Mouse (Mus musculus): ENCODE data around the gene Rtl5.

Rtl5 gene

GRCm38 (mm10) chrX:102066134-102066533 is 5.0 kb downstream of the Rtl5 start:
- DNase-seq (ENCODE audit: low read depth): peak; percentile 42

GRCm38 (mm10) chrX:102065213-102065775 is 5.8 kb downstream of the Rtl5 start:
- DNase-seq (ENCODE audit: low read depth): no peak

GRCm38 (mm10) chrX:102064062-102064461 is 7.0 kb downstream of the Rtl5 start:
- DNase-seq (ENCODE audit: low read depth): no peak

- no peak for DNase-seq (ENCODE audit: low read depth)
These were observed 10.2 kb downstream of the Rtl5 start for GRCm38 (mm10) chrX:102060891-102061290.

- no peak for DNase-seq (ENCODE audit: low read depth)
These were observed 10.9 kb downstream of the Rtl5 start for GRCm38 (mm10) chrX:102060243-102060642.

- DNase-seq (ENCODE audit: low read depth): no peak
These were observed 11.7 kb downstream of the Rtl5 start for GRCm38 (mm10) chrX:102059437-102059836.

GRCm38 (mm10) chrX:102054009-102054408 is 17.1 kb downstream of the Rtl5 start:
- no peak for DNase-seq (ENCODE audit: low read depth)

GRCm38 (mm10) chrX:102053371-102053770 is 17.7 kb downstream of the Rtl5 start:
- no peak for DNase-seq (ENCODE audit: low read depth)

GRCm38 (mm10) chrX:102051225-102051624 is 19.9 kb downstream of the Rtl5 start:
- DNase-seq (ENCODE audit: low read depth): no peak

- DNase-seq (ENCODE audit: low read depth): no peak
These were observed 20.6 kb downstream of the Rtl5 start for GRCm38 (mm10) chrX:102050552-102050951.

GRCm38 (mm10) chrX:102042386-102042785 is 28.7 kb downstream of the Rtl5 start:
- DNase-seq (ENCODE audit: low read depth): no peak

GRCm38 (mm10) chrX:102041562-102041961 is 29.5 kb downstream of the Rtl5 start:
- DNase-seq (ENCODE audit: low read depth): no peak

- no peak for DNase-seq (ENCODE audit: low read depth)
These were observed 33.6 kb downstream of the Rtl5 start for GRCm38 (mm10) chrX:102037506-102037905.

GRCm38 (mm10) chrX:102036866-102037361 is 34.2 kb downstream of the Rtl5 start:
- no peak for DNase-seq (ENCODE audit: low read depth)

GRCm38 (mm10) chrX:102035671-102036070 is 35.4 kb downstream of the Rtl5 start:
- DNase-seq (ENCODE audit: low read depth): no peak

GRCm38 (mm10) chrX:102033566-102033965 is 37.5 kb downstream of the Rtl5 start:
- DNase-seq (ENCODE audit: low read depth): no peak

- DNase-seq (ENCODE audit: low read depth): no peak
These were observed 38.7 kb downstream of the Rtl5 start for GRCm38 (mm10) chrX:102032431-102032830.

- peak; percentile 37 for DNase-seq (ENCODE audit: low read depth)
These were observed 39.3 kb downstream of the Rtl5 start for GRCm38 (mm10) chrX:102031851-102032250.

- no peak for DNase-seq (ENCODE audit: low read depth)
These were observed 46.1 kb downstream of the Rtl5 start for GRCm38 (mm10) chrX:102024976-102025375.

GRCm38 (mm10) chrX:102019471-102020240 is 51.4 kb downstream of the Rtl5 start:
- no peak for DNase-seq (ENCODE audit: low read depth)

GRCm38 (mm10) chrX:102018890-102019289 is 52.2 kb downstream of the Rtl5 start:
- no peak for DNase-seq (ENCODE audit: low read depth)

- no peak for DNase-seq (ENCODE audit: low read depth)
These were observed 53.7 kb downstream of the Rtl5 start for GRCm38 (mm10) chrX:102017213-102017923.
